Mouse (Mus musculus) liver, embryonic 15.5 days (tissue): ENCODE measurements around the gene Tas2r120. TPM values are rescaled to one million over a fixed set of nuclear protein-coding genes. Genes with fewer than 3 reads are reported as not detected.
"Not testable (repeated sequence)": the region's sequence is repeated elsewhere in the genome, so short reads cannot be mapped to it uniquely, and the experiment has no call there.

Experiments
- ATAC-seq: fragments of 200-750 bp; cut with Nextera tagmentation; 2 replicates; pipeline ENCODE4 v1.8.0; 2017; ENCODE audit warnings: moderate number of reproducible peaks, mild to moderate bottlenecking, moderate library complexity; ENCODE audit not compliant: insufficient read depth
- H3K27ac ChIP-seq: fragments of 300-500 bp; sonication (generic); replicated peaks from 2 replicates; pipeline ENCODE4 v1.5.1; 2015; ENCODE audit warnings: mild to moderate bottlenecking, inconsistent platforms
- H3K27me3 ChIP-seq: fragments of 300-500 bp; sonication (generic); 2 replicates; pipeline ENCODE4 v1.6.1; 2015; ENCODE audit warnings: mild to moderate bottlenecking, inconsistent platforms
- H3K36me3 ChIP-seq: fragments of 300-500 bp; sonication (generic); replicated peaks from 2 replicates; pipeline ENCODE4 v1.6.1; 2015; ENCODE audit warnings: moderate library complexity, mild to moderate bottlenecking, inconsistent platforms
- H3K4me1 ChIP-seq: fragments of 300-500 bp; sonication (generic); replicated peaks from 2 replicates; pipeline ENCODE4 v1.6.1; 2015; ENCODE audit warnings: inconsistent platforms
- H3K4me2 ChIP-seq: fragments of 300-500 bp; sonication (generic); 2 replicates; pipeline ENCODE4 v1.6.1; 2015; ENCODE audit warnings: moderate library complexity, mild to moderate bottlenecking, inconsistent platforms
- H3K4me3 ChIP-seq: fragments of 300-500 bp; sonication (generic); replicated peaks from 2 replicates; pipeline ENCODE4 v1.5.1; 2015; ENCODE audit warnings: mild to moderate bottlenecking, inconsistent platforms
- H3K9ac ChIP-seq: fragments of 300-500 bp; sonication (generic); 2 replicates; pipeline ENCODE4 v1.6.1; 2015; ENCODE audit warnings: moderate library complexity, mild to moderate bottlenecking, inconsistent platforms
- H3K9me3 ChIP-seq: fragments of 300-500 bp; sonication (generic); replicated peaks from 2 replicates; pipeline ENCODE4 v1.6.1; 2016; ENCODE audit warnings: inconsistent platforms
- WGBS: fragments of 180-500 bp; shearing (Covaris S2); methylation state at CpG from one replicate; pipeline ENCODE4 v1.1.7; 2015; ENCODE audit warnings: mixed read lengths; ENCODE audit not compliant: insufficient replicate concordance; 5-methylcytosine and 5-hydroxymethylcytosine counted together
- polyA plus RNA-seq: library from polyadenylated mRNA; unstranded; fragments of >200 nt; fragmentation: Nextera tagmentation; extraction: Ambion mirVana; gene quantifications from 2 replicates; pipeline ENCODE4 v1.2.1, GENCODE M21; 2015

Gene Tas2r120
- polyA plus RNA-seq = not detected in 2 replicates

- Histone ChIP-seq H3K9me3 (no peaks in the 10 kb centered on the region), H3K4me3 (no peak within 1 kb of the TSS), H3K9ac (no peak within 1 kb of the TSS), H3K27me3 (no peaks in the 10 kb centered on the region), H3K4me2 (no peak within 1 kb of the TSS), H3K36me3 (no peaks in the 10 kb centered on the region), H3K4me1 (no peaks in the 10 kb centered on the region), H3K27ac (no peak within 1 kb of the TSS)
- no peak for ATAC-seq
These were observed at the start of gene Tas2r120 for GRCm38 (mm10) chr6:132656653-132657052. Gene Tas2r120 (plus strand): TSS chr6:132656953.

- ATAC-seq = no peak
- Histone ChIP-seq H3K27me3 (no peaks in the 10 kb centered on the region), H3K9ac (no peak overlapping the region), H3K4me3 (no peak overlapping the region), H3K27ac (no peak overlapping the region), H3K9me3 (no peaks in the 10 kb centered on the region), H3K4me1 (no peaks in the 10 kb centered on the region), H3K36me3 (no peaks in the 10 kb centered on the region), H3K4me2 (no peak overlapping the region)
These were observed 7.4 kb upstream of the Tas2r120 start for GRCm38 (mm10) chr6:132649399-132649798.

GRCm38 (mm10) chr6:132651426-132651825, 5.3 kb upstream of the Tas2r120 start, which contains the start of gene A630073D07Rik:
Gene A630073D07Rik (minus strand): TSS chr6:132651526.
- H3K4me1 ChIP-seq = no peaks in the 10 kb centered on the region
- no peak within 1 kb of the TSS for H3K27ac ChIP-seq
- H3K4me2 ChIP-seq = no peak within 1 kb of the TSS
- H3K9me3 ChIP-seq = no peaks in the 10 kb centered on the region
- H3K9ac ChIP-seq = no peak within 1 kb of the TSS
- no peaks in the 10 kb centered on the region for H3K27me3 ChIP-seq
- WGBS = 63% methylated on average over 1 of the region's 1 CpGs
- H3K36me3 ChIP-seq = no peaks in the 10 kb centered on the region
- H3K4me3 ChIP-seq = no peak within 1 kb of the TSS
- no peak for ATAC-seq

- 53% methylated on average over 7 of the region's 7 CpGs for whole genome bisulfite sequencing
- not testable (repeated sequence) for H3K27ac ChIP-seq
These were observed 34.8 kb downstream of the Tas2r120 start for GRCm38 (mm10) chr6:132691596-132691995.

GRCm38 (mm10) chr6:132700907-132701306, 44.2 kb downstream of the Tas2r120 start, which contains the start of gene Tas2r121:
Gene Tas2r121 (minus strand): TSS chr6:132701007.
- Histone ChIP-seq H3K4me1 (no peaks in the 10 kb centered on the region), H3K27me3 (no peaks in the 10 kb centered on the region), H3K36me3 (no peaks in the 10 kb centered on the region), H3K4me2 (no peak within 1 kb of the TSS), H3K27ac (no peak within 1 kb of the TSS), H3K9ac (no peak within 1 kb of the TSS), H3K4me3 (no peak within 1 kb of the TSS), H3K9me3 (no peaks in the 10 kb centered on the region)
- WGBS = 42% methylated on average over 1 of the region's 1 CpGs
- no peak for ATAC-seq

More at GRCm38 (mm10) chr6:132691596-132691995, 34.8 kb downstream of the Tas2r120 start:
- H3K27me3 ChIP-seq, H3K4me1 ChIP-seq, H3K4me2 ChIP-seq, H3K9ac ChIP-seq, ATAC-seq, H3K9me3 ChIP-seq, H3K36me3 ChIP-seq, H3K4me3 ChIP-seq: not testable (repeated sequence)

Other genes starting within 250 kb of the Tas2r120 start
- gene Prh1, start 87.1 kb upstream of the Tas2r120 start, polyA plus RNA-seq = not detected in 2 replicates
- gene Prp2, start 61.0 kb upstream of the Tas2r120 start, polyA plus RNA-seq = not detected in 2 replicates
- gene A630073D07Rik, start 5.4 kb upstream of the Tas2r120 start, polyA plus RNA-seq = not detected in 2 replicates
- gene Tas2r121, start 44.1 kb downstream of the Tas2r120 start, polyA plus RNA-seq = not detected in 2 replicates
- not detected in 2 replicates for gene Tas2r122, start 55.0 kb downstream of the Tas2r120 start, polyA plus RNA-seq
- gene Tas2r115, start 81.1 kb downstream of the Tas2r120 start, polyA plus RNA-seq = not detected in 2 replicates
- not detected in 2 replicates for gene Tas2r124, start 97.8 kb downstream of the Tas2r120 start, polyA plus RNA-seq
- not detected in 2 replicates for gene Tas2r102, start 105.2 kb downstream of the Tas2r120 start, polyA plus RNA-seq
- gene Tas2r136, start 121.2 kb downstream of the Tas2r120 start, polyA plus RNA-seq = not detected in 2 replicates
- not detected in 2 replicates for gene Tas2r117, start 145.9 kb downstream of the Tas2r120 start, polyA plus RNA-seq
- gene Tas2r123, start 190.2 kb downstream of the Tas2r120 start, polyA plus RNA-seq = not detected in 2 replicates
- not detected in 2 replicates for gene Tas2r116, start 198.5 kb downstream of the Tas2r120 start, polyA plus RNA-seq
- not detected in 2 replicates for gene Tas2r110, start 211.1 kb downstream of the Tas2r120 start, polyA plus RNA-seq
- not detected in 2 replicates for gene Tas2r113, start 236.1 kb downstream of the Tas2r120 start, polyA plus RNA-seq